Mouse (Mus musculus) liver, embryonic 16.5 days (tissue): ENCODE data around the gene Dnajc17. TPM values are rescaled to one million over a fixed set of nuclear protein-coding genes. Genes with fewer than 3 reads are reported as not detected.

Experiments
- ATAC-seq: fragments of 200-750 bp; cut with Nextera tagmentation; 2 replicates; pipeline ENCODE4 v1.8.0; 2017; ENCODE audit warnings: low read depth, mild to moderate bottlenecking, moderate number of reproducible peaks, moderate library complexity
- H3K27ac ChIP-seq: fragments of 300-500 bp; sonication (generic); 2 replicates; pipeline ENCODE4 v1.5.1; 2014; ENCODE audit warnings: mild to moderate bottlenecking, low read length
- H3K27me3 ChIP-seq: fragments of 300-500 bp; sonication (generic); 2 replicates; pipeline ENCODE4 v1.6.1; 2014; ENCODE audit warnings: low read depth, low read length, mixed read lengths; ENCODE audit not compliant: control insufficient read depth, insufficient read depth
- H3K36me3 ChIP-seq: fragments of 300-500 bp; sonication (generic); 2 replicates; pipeline ENCODE4 v1.6.1; 2014; ENCODE audit warnings: mild to moderate bottlenecking; ENCODE audit not compliant: control insufficient read depth, insufficient read depth
- H3K4me1 ChIP-seq: fragments of 300-500 bp; sonication (generic); 2 replicates; pipeline ENCODE4 v1.6.1; 2014; ENCODE audit warnings: low read depth, low read length, mixed read lengths; ENCODE audit not compliant: control insufficient read depth
- H3K4me2 ChIP-seq: fragments of 300-500 bp; sonication (generic); 2 replicates; pipeline ENCODE4 v1.6.1; 2014; ENCODE audit warnings: low read depth, low read length, mixed read lengths
- H3K4me3 ChIP-seq: fragments of 300-500 bp; sonication (generic); 2 replicates; pipeline ENCODE4 v1.5.1; 2014; ENCODE audit warnings: low read depth, mild to moderate bottlenecking, low read length
- H3K9ac ChIP-seq: fragments of 300-500 bp; sonication (generic); 2 replicates; pipeline ENCODE4 v1.6.1; 2014; ENCODE audit warnings: low read depth, low read length
- H3K9me3 ChIP-seq: fragments of 300-500 bp; sonication (generic); replicated peaks from 2 replicates; pipeline ENCODE4 v1.6.1; 2016; ENCODE audit warnings: low read length; ENCODE audit not compliant: control insufficient read depth
- WGBS: fragments of 180-500 bp; shearing (Covaris S2); extraction: QIAGEN DNeasy Blood & Tissue Kit; methylation state at CpG from one replicate; pipeline ENCODE4 v1.1.7; 2014; ENCODE audit not compliant: insufficient replicate concordance; 5-methylcytosine and 5-hydroxymethylcytosine counted together
- polyA plus RNA-seq: library from polyadenylated mRNA; unstranded; fragments of >200 nt; fragmentation: Nextera tagmentation; extraction: Ambion mirVana; gene quantifications from 2 replicates; pipeline ENCODE4 v1.2.1, GENCODE M21; 2015

Gene Dnajc17
- polyA plus RNA-seq, 1 experiment from 2014 or later, result 6.6 TPM

GRCm38 (mm10) chr2:119207961-119208343 lies 643 bp downstream of the Dnajc17 start:
- 20% methylated on average over 6 of the region's 6 CpGs for WGBS
- Histone ChIP-seq H3K36me3 (no peaks in the 10 kb centered on the region; the same call in 1 of the 2 replicates), H3K9ac (peak overlapping the region; percentile 84), H3K4me2 (peak overlapping the region; percentile 80), H3K9me3 (no peaks in the 10 kb centered on the region), H3K27ac (peak overlapping the region; percentile 92), H3K4me3 (peak overlapping the region; percentile 88), H3K27me3 (no peaks in the 10 kb centered on the region), H3K4me1 (peaks cover 17% of the 10 kb centered on the region)
- no peak for ATAC-seq

DNA sequence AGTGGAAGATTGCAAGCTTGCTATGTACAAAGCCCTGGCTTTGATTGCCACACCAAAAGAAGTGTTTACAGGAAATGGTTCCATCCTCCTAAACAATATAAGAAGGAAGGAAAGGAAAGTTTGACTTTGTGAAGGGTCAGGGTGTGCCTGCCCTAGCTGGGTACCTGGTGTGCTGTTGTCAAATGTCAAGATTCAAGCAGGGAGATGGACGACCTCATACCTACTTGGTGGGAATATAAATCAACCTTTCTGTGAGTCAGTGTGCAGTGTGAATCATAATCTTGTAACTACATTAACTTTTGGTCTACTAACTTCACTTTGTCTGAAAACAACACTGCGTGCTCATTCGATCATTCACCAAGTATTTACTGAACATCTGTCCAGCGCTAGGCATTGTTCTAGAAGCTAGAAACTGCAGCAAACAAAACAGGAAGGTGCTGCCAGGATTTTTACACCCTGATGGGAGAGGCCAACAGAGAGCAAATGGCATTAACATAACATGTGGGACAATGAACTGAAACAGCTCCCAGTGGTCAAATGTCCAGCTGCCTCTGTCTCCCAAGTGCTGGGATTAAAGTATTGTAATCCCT lies 4.6 kb downstream of the Dnajc17 start:
- H3K27ac ChIP-seq, result no peak overlapping the region
- no peaks in the 10 kb centered on the region for H3K36me3 ChIP-seq
- WGBS, result 60% methylated on average over 4 of the region's 4 CpGs

DNA sequence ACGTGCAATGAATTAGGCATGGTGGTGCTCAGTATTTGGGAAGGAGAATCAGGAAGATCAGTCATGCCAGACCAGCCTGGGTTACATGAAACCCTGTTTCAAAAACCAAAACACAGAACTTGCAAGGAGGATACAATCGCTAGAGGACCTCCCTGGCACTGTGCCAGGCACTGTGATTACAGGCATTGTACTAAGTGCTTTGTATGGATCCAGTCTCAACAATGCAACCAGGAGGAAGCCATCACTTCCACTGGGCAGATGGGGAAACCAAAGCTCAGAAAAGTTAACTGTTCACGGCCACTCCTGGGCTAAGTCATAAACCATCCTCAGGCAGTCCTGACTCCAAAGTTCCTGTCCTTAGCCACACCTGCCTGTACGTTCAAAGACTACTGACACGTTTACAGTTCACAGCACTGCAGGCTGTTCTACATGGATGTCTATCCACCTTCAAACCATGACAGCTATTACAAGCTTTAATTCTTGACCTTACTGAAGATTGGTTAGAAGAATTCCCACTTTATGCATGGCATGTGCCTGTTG lies 5.6 kb downstream of the Dnajc17 start:
- 55% methylated on average over 5 of the region's 5 CpGs for WGBS

More for the DNA sequence above, 4.6 kb downstream of the Dnajc17 start:
- Histone ChIP-seq H3K27me3 (no peaks in the 10 kb centered on the region), H3K4me1 (peaks cover 6% of the 10 kb centered on the region), H3K4me3 (no peak overlapping the region), H3K4me2 (no peak overlapping the region), H3K9me3 (no peaks in the 10 kb centered on the region), H3K9ac (no peak overlapping the region)
- ATAC-seq, result no peak

GRCm38 (mm10) chr2:119198934-119199333 lies 9.7 kb downstream of the Dnajc17 start:
- WGBS, result 78% methylated on average over 3 of the region's 3 CpGs

More for the DNA sequence above, 5.6 kb downstream of the Dnajc17 start:
- peaks cover 6% of the 10 kb centered on the region for H3K4me1 ChIP-seq
- H3K4me2 ChIP-seq, result no peak overlapping the region
- H3K27ac ChIP-seq, result no peak overlapping the region
- H3K9me3 ChIP-seq, result no peaks in the 10 kb centered on the region
- no peak for ATAC-seq
- no peaks in the 10 kb centered on the region for H3K36me3 ChIP-seq
- no peak overlapping the region for H3K4me3 ChIP-seq
- no peaks in the 10 kb centered on the region for H3K27me3 ChIP-seq
- H3K9ac ChIP-seq, result no peak overlapping the region

GRCm38 (mm10) chr2:119198049-119198448 lies 10.5 kb downstream of the Dnajc17 start:
- 75% methylated on average over 1 of the region's 1 CpGs for WGBS
- H3K36me3 ChIP-seq, result no peaks in the 10 kb centered on the region
- H3K9me3 ChIP-seq, result no peaks in the 10 kb centered on the region
- no peak for ATAC-seq
- no peak overlapping the region for H3K27ac ChIP-seq
- no peak overlapping the region for H3K4me3 ChIP-seq
- H3K4me2 ChIP-seq, result no peak overlapping the region
- no peaks in the 10 kb centered on the region for H3K27me3 ChIP-seq
- H3K4me1 ChIP-seq, result peaks cover 3% of the 10 kb centered on the region; the same call in 1 of the 2 replicates
- no peak overlapping the region for H3K9ac ChIP-seq

More at GRCm38 (mm10) chr2:119198934-119199333, 9.7 kb downstream of the Dnajc17 start:
- Histone ChIP-seq H3K9me3 (no peaks in the 10 kb centered on the region), H3K4me3 (no peak overlapping the region), H3K27ac (no peak overlapping the region), H3K9ac (no peak overlapping the region), H3K27me3 (no peaks in the 10 kb centered on the region), H3K4me1 (peaks cover 3% of the 10 kb centered on the region; the same call in 1 of the 2 replicates), H3K36me3 (no peaks in the 10 kb centered on the region), H3K4me2 (no peak overlapping the region)
- no peak for ATAC-seq

DNA sequence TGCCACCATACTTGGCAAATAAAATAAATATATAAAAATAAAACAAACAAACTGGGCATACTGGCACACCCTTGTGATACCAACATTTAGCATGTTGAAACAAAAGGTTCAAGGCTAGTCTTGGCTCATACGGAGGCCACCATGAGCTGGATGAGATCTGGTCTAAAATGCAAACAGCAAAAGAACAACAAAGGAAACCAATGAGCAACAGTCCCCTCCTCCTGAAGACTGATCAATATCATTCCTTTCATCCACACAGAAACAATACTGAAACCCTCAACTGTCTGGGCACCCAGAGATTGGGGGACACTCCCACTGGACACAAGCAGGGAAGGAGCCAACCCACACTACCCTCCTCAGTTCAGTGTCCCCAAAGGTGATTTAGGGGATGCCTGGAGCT lies 11.1 kb downstream of the Dnajc17 start:
- H3K9me3 ChIP-seq, result no peaks in the 10 kb centered on the region
- H3K27ac ChIP-seq, result no peak overlapping the region
- H3K4me3 ChIP-seq, result no peak overlapping the region
- H3K4me1 ChIP-seq, result peaks cover 3% of the 10 kb centered on the region; the same call in 1 of the 2 replicates
- no peak for ATAC-seq
- no peak overlapping the region for H3K4me2 ChIP-seq
- no peaks in the 10 kb centered on the region for H3K36me3 ChIP-seq
- no peaks in the 10 kb centered on the region for H3K27me3 ChIP-seq
- H3K9ac ChIP-seq, result no peak overlapping the region
- WGBS, result 65% methylated on average over 1 of the region's 1 CpGs

- no peaks in the 10 kb centered on the region for H3K9me3 ChIP-seq
- no peaks in the 10 kb centered on the region for H3K36me3 ChIP-seq
- 58% methylated on average over 4 of the region's 4 CpGs for WGBS
- H3K27ac ChIP-seq, result no peak overlapping the region
- H3K4me2 ChIP-seq, result no peak overlapping the region
- no peaks in the 10 kb centered on the region for H3K27me3 ChIP-seq
- H3K9ac ChIP-seq, result no peak overlapping the region
- peaks cover 3% of the 10 kb centered on the region; the same call in 1 of the 2 replicates for H3K4me1 ChIP-seq
- H3K4me3 ChIP-seq, result no peak overlapping the region
- ATAC-seq, result no peak
These were observed 12.1 kb downstream of the Dnajc17 start for GRCm38 (mm10) chr2:119196316-119197108.

DNA sequence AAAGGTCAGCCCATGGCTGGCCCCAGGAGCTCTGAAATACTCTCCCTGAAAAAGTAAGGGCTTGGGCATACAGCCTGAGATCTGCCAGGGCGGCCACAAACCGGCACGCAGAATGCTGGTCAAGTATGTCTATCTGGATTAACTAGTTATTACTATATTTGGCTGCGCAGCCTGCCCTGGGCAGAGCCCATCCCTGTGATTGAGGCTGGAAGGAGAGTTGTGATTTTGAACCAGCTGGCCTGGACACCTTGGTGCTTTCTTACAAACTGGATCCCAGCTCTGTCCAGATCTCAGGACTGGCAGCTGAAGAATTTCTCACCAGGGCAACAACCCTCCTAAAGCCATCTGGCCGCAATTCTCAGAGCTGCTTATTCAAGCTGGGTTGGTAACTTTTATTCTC lies 14.5 kb downstream of the Dnajc17 start:
- no peak for ATAC-seq
- H3K4me2 ChIP-seq, result no peak overlapping the region
- no peak overlapping the region for H3K27ac ChIP-seq
- H3K9me3 ChIP-seq, result no peaks in the 10 kb centered on the region
- 88% methylated on average over 5 of the region's 5 CpGs for WGBS
- no peak overlapping the region for H3K9ac ChIP-seq
- H3K4me3 ChIP-seq, result no peak overlapping the region
- H3K27me3 ChIP-seq, result no peaks in the 10 kb centered on the region
- peaks cover 4% of the 10 kb centered on the region for H3K4me1 ChIP-seq
- no peaks in the 10 kb centered on the region for H3K36me3 ChIP-seq

DNA sequence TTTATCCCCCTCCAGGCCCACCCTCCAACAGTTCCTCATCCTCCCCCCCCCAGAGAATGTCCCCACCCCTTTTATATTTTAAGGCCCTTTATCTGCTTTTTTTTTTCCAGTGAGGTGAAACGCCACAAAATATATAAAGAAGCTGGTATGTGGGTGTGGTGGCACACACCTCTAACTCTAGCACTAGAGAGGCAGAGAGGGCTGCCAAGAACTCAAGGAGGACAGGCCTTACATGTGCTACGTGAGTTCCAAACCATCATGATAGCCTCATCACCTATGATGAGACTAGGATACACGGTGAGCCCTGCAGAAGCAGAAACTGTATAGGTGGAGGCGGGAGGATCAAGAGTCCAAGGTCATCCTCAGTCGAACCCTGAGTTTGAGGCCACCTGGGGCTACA lies 17.6 kb downstream of the Dnajc17 start:
- Histone ChIP-seq H3K36me3 (no peaks in the 10 kb centered on the region), H3K4me2 (no peak overlapping the region), H3K9me3 (no peaks in the 10 kb centered on the region), H3K27me3 (no peaks in the 10 kb centered on the region), H3K4me1 (peaks cover 4% of the 10 kb centered on the region), H3K27ac (no peak overlapping the region), H3K9ac (no peak overlapping the region), H3K4me3 (no peak overlapping the region)
- no peak for ATAC-seq
- WGBS, result 63% methylated on average over 5 of the region's 5 CpGs
